Mouse (Mus musculus): ENCODE measurements at regions not wholly inside any gene's neighbourhood (a gene's known extent, or its start where the extent isn't known, plus 50 kb on each side); places are given as distances from the start of the nearest gene placed in this dataset.

- DNase-seq (ENCODE audit: low spot score in 2 of 2) = no peak
These were observed 586.7 kb downstream of the Ofcc1 start for GRCm38 (mm10) chr13:39774554-39774953.

GRCm38 (mm10) chr13:39774111-39774510 is 587.1 kb downstream of the Ofcc1 start:
- no peak for DNase-seq (ENCODE audit: low spot score in 2 of 2)

GRCm38 (mm10) chr13:39769228-39769627 is 592.0 kb downstream of the Ofcc1 start:
- DNase-seq (ENCODE audit: low spot score in 2 of 2) = no peak

GRCm38 (mm10) chr13:39766897-39767296 is 594.4 kb downstream of the Ofcc1 start:
- no peak for DNase-seq (ENCODE audit: low spot score in 2 of 2)
